Mouse (Mus musculus): ENCODE measurements around the gene Cntnap5a.
A peak's percentile ranks its signal among the peaks of the same experiment; 100 is the strongest.

Gene Cntnap5a

GRCm38 (mm10) chr1:116366171-116366570 is 681.6 kb downstream of the Cntnap5a start:
- no peak for DNase-seq (ENCODE audit: low spot score)

DNA sequence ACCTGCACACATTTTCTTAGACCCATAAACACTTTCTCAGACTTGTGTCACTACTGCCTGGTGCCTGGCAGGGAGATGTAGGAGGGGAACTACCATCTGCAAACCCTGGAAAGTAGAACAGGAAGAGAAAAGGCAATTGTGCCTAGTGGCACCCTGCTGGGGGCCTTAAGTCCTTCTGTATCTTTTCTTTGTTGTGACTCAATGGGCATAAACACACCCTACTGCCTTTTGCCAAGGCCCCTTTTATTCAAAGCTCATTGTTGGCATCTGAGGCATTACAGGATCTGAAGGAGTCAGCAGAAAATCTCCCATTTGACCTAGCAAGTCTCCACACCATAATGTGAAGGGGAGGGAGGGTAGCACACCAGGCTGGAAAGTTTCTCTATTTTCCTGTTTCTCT is 682.2 kb downstream of the Cntnap5a start:
- DNase-seq (ENCODE audit: low spot score) = no peak

DNA sequence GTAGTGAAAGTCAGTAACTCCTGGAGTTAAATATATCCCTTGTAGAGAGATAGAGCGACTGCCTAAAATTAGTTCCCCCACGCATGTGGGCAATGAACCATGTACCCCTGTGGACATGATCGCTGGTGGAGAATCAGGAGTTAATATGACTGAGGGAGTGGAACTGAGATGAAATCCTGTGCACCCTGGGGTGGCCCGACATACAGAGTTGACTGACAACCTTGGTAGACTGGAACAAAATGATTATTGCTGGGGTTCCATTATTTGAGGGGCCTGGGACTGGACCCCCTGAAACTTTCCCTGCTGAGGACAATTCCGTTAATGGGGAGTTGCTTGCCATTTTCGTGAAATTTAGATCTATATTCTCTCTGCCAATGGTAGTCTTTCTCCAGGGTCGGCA is 683.0 kb downstream of the Cntnap5a start:
- no peak for DNase-seq (ENCODE audit: low spot score)

DNA sequence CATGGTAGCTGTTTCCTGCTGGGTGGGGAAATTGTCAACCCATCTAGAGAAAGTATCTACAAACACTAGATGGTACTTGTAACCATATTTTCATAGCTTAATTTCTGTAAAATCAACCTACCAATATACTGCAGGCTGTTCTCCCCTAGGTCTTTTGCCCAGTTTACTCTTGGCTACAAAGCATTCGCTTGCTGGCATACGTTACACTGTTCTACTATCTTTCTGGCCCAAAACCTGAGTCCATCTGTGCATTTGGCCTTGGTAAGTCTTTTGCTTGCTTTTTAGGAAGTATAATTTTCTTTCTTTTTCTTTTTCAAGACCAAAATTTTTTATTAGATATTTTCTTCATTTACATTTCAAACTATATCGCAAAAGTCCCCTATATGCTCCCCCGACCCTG is 686.3 kb downstream of the Cntnap5a start:
- no peak for DNase-seq (ENCODE audit: low spot score)

- DNase-seq (ENCODE audit: low spot score) = no peak
Observed at GRCm38 (mm10) chr1:116373551-116373950, 689.0 kb downstream of the Cntnap5a start.

DNA sequence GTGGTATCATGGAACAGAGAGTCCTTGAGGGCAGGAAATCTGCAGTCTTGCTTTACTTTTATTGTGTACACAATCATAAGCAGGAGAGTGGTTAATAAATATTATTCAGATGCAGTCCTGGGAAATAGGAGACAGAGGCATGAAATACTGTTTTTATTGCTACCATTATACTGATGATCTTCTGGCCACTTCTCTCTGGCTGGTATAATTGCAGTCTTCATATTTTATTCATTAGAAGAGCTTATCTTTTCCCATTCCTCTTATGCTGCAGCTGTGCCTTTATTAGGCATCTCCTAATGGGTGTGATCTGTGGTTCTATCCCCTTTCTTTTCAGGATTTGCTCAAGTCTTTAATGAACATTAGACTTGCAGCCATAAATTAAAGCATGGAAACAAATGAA is 707.8 kb downstream of the Cntnap5a start:
- DNase-seq (ENCODE audit: low spot score) = no peak

DNA sequence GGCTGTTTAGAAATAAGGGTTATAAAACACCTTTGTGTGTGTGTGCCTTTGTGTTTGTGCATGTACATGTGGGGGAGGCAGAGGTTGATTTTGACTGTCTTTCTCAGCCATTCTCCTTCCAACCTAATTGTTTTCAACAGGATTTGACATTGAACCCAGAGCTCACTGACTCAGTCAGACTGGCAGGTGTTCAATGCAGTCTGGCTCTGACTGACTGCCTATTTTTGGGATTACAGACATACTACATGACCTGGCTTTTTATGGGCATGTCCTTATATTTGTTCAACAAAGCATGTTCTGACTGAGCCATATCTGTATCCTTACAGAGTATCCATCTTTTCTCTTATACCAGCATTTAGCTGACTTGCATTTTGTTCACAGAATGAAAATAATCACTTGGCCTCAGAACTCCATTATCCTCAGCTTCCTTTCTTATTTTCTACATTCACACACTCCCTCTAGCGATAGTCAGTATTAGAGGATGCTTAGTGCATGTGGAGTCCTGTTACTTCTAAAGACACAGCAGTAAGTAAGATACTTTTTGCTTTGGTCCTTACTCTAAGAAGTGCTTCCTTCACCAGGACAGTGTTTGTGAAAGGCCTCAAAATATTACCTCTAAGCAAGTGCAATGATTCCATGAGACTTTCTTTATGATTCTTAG is 717.6 kb downstream of the Cntnap5a start:
- DNase-seq (ENCODE audit: low spot score) = no peak

DNA sequence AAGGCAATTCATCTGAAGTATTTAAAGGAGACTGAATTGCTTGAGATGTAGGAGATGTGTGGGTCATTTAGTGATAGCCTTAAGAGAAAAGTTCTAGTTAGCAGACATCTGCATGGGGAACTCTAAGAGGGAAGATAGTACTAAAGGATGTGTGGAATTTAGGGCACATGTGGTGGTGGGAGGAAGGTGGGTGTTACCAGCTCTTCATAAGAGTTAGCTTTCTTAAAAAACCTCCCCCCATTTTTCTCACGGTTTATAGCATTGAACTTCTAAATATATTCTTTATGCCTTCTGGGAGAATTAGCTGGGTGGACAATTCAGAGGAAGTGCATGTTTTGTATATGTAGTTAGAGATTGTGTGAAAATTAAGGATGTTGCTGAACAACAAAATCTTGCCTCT is 725.3 kb downstream of the Cntnap5a start:
- DNase-seq (ENCODE audit: low spot score) = no peak

DNA sequence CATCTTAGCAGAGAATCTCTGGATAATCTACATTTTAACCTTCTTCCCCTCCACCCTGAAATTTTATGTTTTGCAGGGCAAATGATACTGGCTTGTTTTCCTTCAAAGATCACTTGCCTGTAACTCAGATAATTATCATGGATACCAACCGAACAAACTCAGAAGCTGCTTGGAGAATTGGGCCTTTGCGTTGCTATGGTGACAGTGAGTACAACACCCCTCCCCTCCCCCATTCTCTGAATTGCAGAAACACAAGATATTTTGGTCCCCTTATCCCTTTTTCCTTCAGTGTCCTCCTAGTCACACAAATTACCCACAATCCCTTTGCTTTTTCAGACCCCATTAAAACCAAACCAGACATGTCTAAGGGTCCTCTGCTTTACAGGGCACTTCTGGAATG is 743.8 kb downstream of the Cntnap5a start:
- no peak for DNase-seq (ENCODE audit: low spot score)

GRCm38 (mm10) chr1:116455115-116455717 is 770.7 kb downstream of the Cntnap5a start:
- no peak for DNase-seq (ENCODE audit: low spot score)

- DNase-seq (ENCODE audit: low spot score) = peak; percentile 10
Observed at GRCm38 (mm10) chr1:116477703-116478102, 793.1 kb downstream of the Cntnap5a start.

DNA sequence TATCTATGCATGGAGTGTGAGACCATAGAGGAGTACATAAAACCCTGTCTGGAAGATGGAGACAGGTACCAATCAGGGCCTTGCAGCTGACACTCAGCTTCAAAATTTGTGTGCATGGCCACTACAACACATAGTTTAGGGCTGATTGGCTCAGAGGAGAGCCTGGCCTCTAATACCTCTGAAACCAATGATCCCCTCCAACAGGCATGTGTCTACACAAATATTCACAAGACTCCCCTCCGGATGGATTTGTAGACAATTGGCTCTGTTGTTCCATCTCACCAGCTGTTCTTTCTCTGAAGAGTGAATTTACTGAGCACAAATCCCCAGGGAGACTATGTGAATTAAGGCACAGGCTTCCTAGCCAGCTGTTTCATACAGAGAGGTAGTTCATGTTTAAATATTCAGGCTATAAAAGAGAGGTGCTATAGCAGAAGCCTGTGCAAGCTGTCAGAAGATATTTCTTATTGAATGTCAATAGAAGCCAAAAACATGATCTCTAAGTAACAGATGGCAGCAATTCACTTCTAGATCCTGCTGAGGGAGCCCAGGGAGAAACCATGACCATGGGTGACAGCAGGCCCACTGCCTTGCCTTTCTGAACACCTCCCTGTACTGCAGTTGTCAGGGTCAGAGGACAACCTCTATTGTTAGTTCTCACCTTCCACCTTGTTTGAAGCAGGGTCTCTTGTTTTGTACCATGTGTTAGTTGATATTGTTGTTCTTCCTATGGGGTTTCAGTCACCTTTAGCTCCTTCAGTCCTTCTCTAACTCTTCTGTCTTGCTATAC is 804.4 kb downstream of the Cntnap5a start:
- no peak for DNase-seq (ENCODE audit: low spot score)

DNA sequence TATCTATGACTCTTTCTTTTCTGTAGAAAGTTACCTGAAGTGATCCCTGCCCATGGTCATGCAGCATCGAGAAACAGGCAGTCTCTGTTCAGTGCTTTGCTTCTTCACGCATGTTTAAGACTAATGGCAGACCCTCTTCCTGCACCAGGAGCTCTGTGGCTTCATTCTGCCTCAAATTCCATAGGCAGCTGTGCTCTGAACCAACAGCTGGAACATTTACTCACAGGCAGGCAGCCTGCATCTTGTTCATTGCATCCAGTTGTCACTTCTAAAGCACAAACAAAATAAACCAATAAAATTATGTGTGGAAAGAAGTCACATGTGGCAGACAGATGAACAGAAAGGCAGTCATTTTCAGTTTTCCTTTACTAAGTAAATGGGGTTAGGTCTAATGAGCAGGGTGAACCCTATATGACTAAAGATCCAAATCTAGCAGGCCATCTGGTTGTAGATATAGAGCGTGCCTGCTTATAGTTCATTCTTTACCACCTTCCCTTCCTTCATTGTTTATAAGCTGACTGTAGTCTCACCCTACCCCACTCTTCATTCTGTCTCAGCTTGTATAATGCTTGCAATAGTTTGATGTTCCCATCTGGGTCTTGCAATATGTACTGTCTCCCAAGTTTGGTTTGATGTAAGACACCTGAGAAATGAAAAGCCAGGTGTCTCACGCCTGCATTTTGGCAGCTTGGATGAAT is 893.6 kb downstream of the Cntnap5a start:
- no peak for DNase-seq (ENCODE audit: low spot score)

- no peak for DNase-seq (ENCODE audit: low spot score)
Observed at GRCm38 (mm10) chr1:116616272-116616671, 931.7 kb downstream of the Cntnap5a start.
